Mouse (Mus musculus): ENCODE results near the gene Gm43064.

DNA sequence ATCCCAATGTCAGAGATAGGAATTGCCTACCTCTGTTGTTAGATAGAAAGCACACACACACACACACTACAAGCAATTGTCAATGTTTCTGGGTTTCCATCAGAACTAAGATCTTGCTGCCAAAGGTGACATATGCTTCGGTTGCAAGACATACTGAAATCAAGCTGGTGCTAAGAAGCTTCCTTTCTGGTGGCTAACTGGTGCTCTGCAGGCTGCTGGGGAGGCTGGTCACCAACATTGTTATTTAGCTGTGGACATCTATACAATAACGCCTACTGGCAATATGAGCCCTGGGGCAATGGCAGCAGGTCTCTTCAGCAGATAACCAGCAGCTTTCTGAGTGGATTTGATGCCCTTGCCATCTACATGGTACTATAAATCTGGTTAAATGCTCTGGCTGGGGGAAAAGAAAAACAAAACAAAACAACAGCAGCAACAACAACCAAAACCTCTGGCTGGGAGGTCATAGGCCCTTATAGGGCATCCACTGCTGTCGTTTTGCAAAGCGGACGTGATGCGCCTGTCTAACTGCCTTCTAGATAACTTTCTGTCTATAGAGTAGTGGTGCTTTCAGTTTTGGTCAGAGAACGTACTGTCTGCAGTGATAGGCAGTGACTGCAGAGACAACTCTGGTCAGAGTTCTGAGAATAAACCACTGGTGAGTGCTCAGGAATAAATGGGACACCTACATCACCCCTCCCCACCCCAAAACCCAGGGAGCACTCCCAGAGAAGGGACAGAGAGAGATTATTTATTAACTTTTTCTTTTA is 47.8 kb downstream of the Gm43064 start:
- TF ChIP-seq CTCF (IDR thresholded peaks at IDR 0.05; ENCODE audit: control insufficient read depth, insufficient read depth, low read length) (no peak), POLR2A (IDR thresholded peaks at IDR 0.05; ENCODE audit: borderline replicate concordance, control insufficient read depth, low read depth, low read length) (no peak)

Measured in bone marrow, adult 2 months (tissue).